Mouse (Mus musculus): ENCODE data around the gene Aldh3b3.

DNA sequence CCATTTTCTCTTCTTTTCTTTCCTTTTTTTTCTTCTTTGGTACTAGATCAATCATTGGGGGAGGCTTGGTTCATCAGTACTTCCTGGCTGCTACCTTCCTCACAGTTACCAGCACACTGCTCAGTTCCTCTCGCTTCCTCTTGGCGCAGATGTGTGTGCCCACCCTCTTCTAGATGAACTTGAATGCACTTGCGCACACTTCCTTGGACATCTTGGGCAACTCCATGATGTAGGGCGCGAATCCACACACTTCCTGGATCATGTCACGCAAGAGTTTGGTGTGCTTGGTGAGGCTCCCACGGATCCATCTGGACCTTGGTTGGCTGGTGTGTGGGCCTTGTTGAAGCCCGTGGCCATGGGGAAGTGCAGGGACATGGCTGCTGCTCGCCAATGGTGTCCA lies 26.7 kb upstream of the Aldh3b3 start:
- TF ChIP-seq POLR2A (IDR thresholded peaks at IDR 0.05; ENCODE audit: low read depth, low read length) (no peak; the same call in 1 of the 2 replicates), CTCF (IDR thresholded peaks at IDR 0.05; ENCODE audit: extremely low read depth, insufficient read depth, insufficient read length, insufficient replicate concordance) (no peak)
